Mouse (Mus musculus) heart, postnatal 0 days (tissue): ENCODE data around the gene Itgb1.

Experiments
- CTCF ChIP-seq: IDR thresholded peaks from 2 replicates; pipeline ENCODE4 v1.5.1; 2016; ENCODE audit warnings: antibody characterized with exemption, control low read depth, low read depth
- EP300 ChIP-seq: IDR thresholded peaks from 2 replicates; pipeline ENCODE4 v1.6.1; 2016; ENCODE audit warnings: antibody characterized with exemption, low read depth

DNA sequence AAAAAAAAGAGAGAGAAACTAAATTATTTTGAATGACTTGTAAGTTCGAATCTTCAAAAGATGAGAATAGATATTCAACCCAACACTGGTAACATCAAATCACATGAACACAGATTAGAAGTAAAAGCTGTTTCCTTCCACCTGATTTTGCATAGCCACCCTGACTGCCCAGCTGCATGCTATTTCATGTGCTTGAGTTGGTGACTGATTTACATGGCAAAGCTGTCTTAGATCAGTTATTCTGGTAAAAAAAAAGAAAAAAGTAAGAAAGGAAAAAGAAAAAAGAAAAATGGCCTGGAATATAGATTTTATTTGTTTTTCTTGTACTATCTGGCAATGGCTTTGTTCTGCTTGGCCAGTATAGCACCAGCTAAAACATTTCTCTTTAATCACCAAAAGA, 12.5 kb upstream of the Itgb1 start:
- TF ChIP-seq CTCF (no peak), EP300 (no peak)
